Mouse (Mus musculus) lung, adult 2 months (tissue): ENCODE results near the gene Cyp2r1. TPM values are rescaled to one million over a fixed set of nuclear protein-coding genes. Genes with fewer than 3 reads are reported as not detected.

ENCODE experiments used
- DNase-seq: peaks from one replicate; pipeline ENCODE4 v3.0.0; 2022
- H3K4me1 ChIP-seq: fragments of 200-500 bp; 2 replicates; pipeline ENCODE4 v1.6.1; 2011; ENCODE audit warnings: low read length; ENCODE audit not compliant: control insufficient read depth, insufficient read depth
- H3K4me3 ChIP-seq: fragments of 200-500 bp; replicated peaks from 2 replicates; pipeline ENCODE3; 2011; ENCODE audit warnings: low read depth, mild to moderate bottlenecking, control low read depth, low read length; ENCODE audit errors: extremely low read depth
- CTCF ChIP-seq: fragments of 200-500 bp; IDR thresholded peaks from 2 replicates; pipeline ENCODE4 v1.5.1; 2011; ENCODE audit warnings: mild to moderate bottlenecking, low read length, control low read depth; ENCODE audit not compliant: insufficient read depth
- POLR2A ChIP-seq: fragments of 200-500 bp; IDR thresholded peaks from 2 replicates; pipeline ENCODE4 v1.6.1; 2011; ENCODE audit warnings: low read depth, mild to moderate bottlenecking, control low read depth, low read length, borderline replicate concordance; ENCODE audit errors: extremely low read depth
- WGBS: fragments of 180-500 bp; shearing (Covaris S2); methylation state at CpG from one replicate; pipeline ENCODE4 v1.1.7; 2018; 5-methylcytosine and 5-hydroxymethylcytosine counted together
- polyA plus RNA-seq: library from polyadenylated mRNA; depleted of rRNA; stranded (reverse); fragments of >200 nt; gene quantifications from 2 replicates; pipeline ENCODE4 v1.2.3, GENCODE M21; 2012; rRNA removed

Gene Cyp2r1
- polyA plus RNA-seq, 1 experiment: 0.67 TPM

- Histone ChIP-seq H3K4me1 (no peaks in the 10 kb centered on the region), H3K4me3 (no peak overlapping the region)
- DNase-seq: no peak
- 83% methylated on average over 2 of the region's 2 CpGs for WGBS
- TF ChIP-seq CTCF (no peak), POLR2A (no peak)
Observed at GRCm38 (mm10) chr7:114508879-114509278, 53.9 kb downstream of the Cyp2r1 start.

Other genes with a start within 250 kb of the Cyp2r1 start
- gene Pde3b, start 147.7 kb downstream of the Cyp2r1 start, polyA plus RNA-seq: 3.7 and 5.5 TPM in 2 replicates
- gene Calca, start 73.4 kb upstream of the Cyp2r1 start, polyA plus RNA-seq: 1.1 and 4.0 TPM in 2 replicates
- 1.0 and 1.9 TPM in 2 replicates for gene Calcb, start 155.7 kb upstream of the Cyp2r1 start, polyA plus RNA-seq
- 0.49 and 0.95 TPM in 2 replicates for gene Insc, start 180.7 kb upstream of the Cyp2r1 start, polyA plus RNA-seq